9 mouse cellular contexts compared by ENCODE assay signal in the genomic region with DNA sequence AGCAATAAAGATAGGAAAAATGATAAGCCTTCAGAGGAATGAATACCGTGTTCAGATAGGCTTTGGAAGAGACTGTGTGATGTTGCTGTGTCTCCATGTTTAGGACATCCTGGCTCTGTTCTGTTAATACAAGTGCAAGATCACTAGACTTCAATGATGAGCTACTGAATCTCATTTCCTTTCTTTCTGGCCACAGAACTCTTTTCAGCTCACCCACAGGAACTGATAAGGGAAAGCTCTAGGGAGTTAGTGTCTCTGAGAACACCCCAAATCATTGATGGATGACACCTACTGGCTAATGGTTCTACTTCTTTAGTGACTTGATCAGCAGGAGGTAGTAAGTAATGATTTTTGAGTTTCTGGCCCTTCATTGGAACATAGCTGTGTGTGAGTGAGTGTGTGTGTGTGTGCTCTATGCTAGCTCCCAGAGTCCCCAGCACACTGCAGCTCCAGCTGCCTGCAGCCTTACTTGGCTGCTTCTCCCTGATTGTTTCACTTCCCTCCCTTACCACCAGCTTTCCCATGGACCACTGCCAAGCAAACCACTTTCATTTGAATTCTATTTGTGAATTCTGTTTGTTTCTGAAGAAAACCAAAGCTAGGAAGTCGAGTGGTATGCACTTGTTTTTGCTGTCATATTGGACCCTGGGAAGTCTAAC. TPM values are rescaled to one million over a fixed set of nuclear protein-coding genes. Genes with fewer than 3 reads are reported as not detected.
A peak's percentile ranks its signal among the peaks of the same experiment; 100 is the strongest.
DNase-seq lines count a peak whose midpoint lies in the region; ATAC-seq lines count a peak whose summit lies in the region.
"Had no signal": no experiment of that assay in that cellular context is flagged by ENCODE, and none has a peak within 500 bp of the region (broad histone marks: within the 10 kb centered on the region; RNA-seq: fewer than 3 reads in every experiment).

No protein-coding gene starts in this region.

- no peak overlapping the region for H3K27ac ChIP-seq in forebrain, embryonic 13.5 days
- no peak overlapping the region for H3K27ac ChIP-seq in forebrain, embryonic 11.5 days (ENCODE audit: low read depth, low read length)
- H3K27ac ChIP-seq: macrophage had no signal

- no peak overlapping the region for H3K9ac ChIP-seq in forebrain, embryonic 13.5 days
- H3K9ac ChIP-seq in forebrain, embryonic 11.5 days (ENCODE audit: low read length), result no peak overlapping the region

- no peaks in the 10 kb centered on the region for H3K9me3 ChIP-seq in forebrain, embryonic 13.5 days (replicated peaks)
- no peaks in the 10 kb centered on the region for H3K9me3 ChIP-seq in forebrain, embryonic 11.5 days (ENCODE audit: control insufficient read depth, low read length)

- no peaks in the 10 kb centered on the region for H3K27me3 ChIP-seq in forebrain, embryonic 13.5 days
- H3K27me3 ChIP-seq in forebrain, embryonic 11.5 days (ENCODE audit: control insufficient read depth, insufficient read depth, low read length), result no peaks in the 10 kb centered on the region

- no peak overlapping the region for H3K4me2 ChIP-seq in forebrain, embryonic 13.5 days
- no peak overlapping the region for H3K4me2 ChIP-seq in forebrain, embryonic 11.5 days (ENCODE audit: low read depth, low read length, severe bottlenecking)

- no peak for DNase-seq in forebrain, embryonic 11.5 days (ENCODE audit: low spot score)
- peak; percentile 54 for DNase-seq in 3T3-L1 (ENCODE audit: low read depth, low spot score)
- peak; percentile 53 for DNase-seq in gastrocnemius, postnatal 10 days
- DNase-seq in kidney, postnatal 14 days, result peak; percentile 48
- peak; percentile 71 for DNase-seq in lung, postnatal 14 days
- no peak for DNase-seq in thymus, postnatal 10 days (ENCODE audit: low spot score in 2 of 2)
- no peak for DNase-seq in urinary bladder, postnatal 10 days (ENCODE audit: low spot score)

- WGBS in forebrain, embryonic 13.5 days, result 56% methylated on average over 2 of the region's 2 CpGs
- 77% methylated on average over 2 of the region's 2 CpGs for whole genome bisulfite sequencing in forebrain, embryonic 11.5 days

- H3K4me3 ChIP-seq in forebrain, embryonic 13.5 days, result no peak overlapping the region
- H3K4me3 ChIP-seq in forebrain, embryonic 11.5 days (ENCODE audit: low read depth, low read length), result no peak overlapping the region

- peaks cover 7% of the 10 kb centered on the region; the same call in 1 of the 2 replicates for H3K4me1 ChIP-seq in forebrain, embryonic 13.5 days
- H3K4me1 ChIP-seq in forebrain, embryonic 11.5 days (replicated peaks; ENCODE audit: control insufficient read depth, insufficient read depth, low read length), result no peaks in the 10 kb centered on the region

- peak; percentile 89 for ATAC-seq in forebrain, embryonic 13.5 days
- ATAC-seq in forebrain, embryonic 11.5 days (replicated peaks; ENCODE audit: low FRiP score), result no peak

- H3K36me3 ChIP-seq in forebrain, embryonic 13.5 days (ENCODE audit: poor library complexity, severe bottlenecking), result no peaks in the 10 kb centered on the region
- H3K36me3 ChIP-seq in forebrain, embryonic 11.5 days (ENCODE audit: control insufficient read depth, insufficient read depth, low read length), result no peaks in the 10 kb centered on the region

RNA-seq across cellular contexts. Expression of a gene that starts 10.6 kb away (rescaled TPM):
- polyA plus RNA-seq in forebrain, embryonic 13.5 days (2015; fragmentation: Nextera tagmentation; extraction: Ambion mirVana), result 15.9 and 19.9 TPM in 2 replicates
- polyA plus RNA-seq in forebrain, embryonic 11.5 days (2014; fragmentation: Nextera tagmentation; extraction: Ambion mirVana), result 14.4 and 14.9 TPM in 2 replicates
- total RNA-seq in gastrocnemius, postnatal 10 days (2021), result 10 to 100 TPM; 21.1 to 21.5 TPM

Comparison
In these comparisons a context has a peak if more than half of its experiments do, and no peak if none do; other contexts are left out.
1. DNase-seq: peak in 3T3-L1 (single experiment), gastrocnemius, postnatal 10 days (single experiment), kidney, postnatal 14 days (single experiment) and lung, postnatal 14 days (single experiment); none in forebrain, embryonic 11.5 days (single experiment), thymus, postnatal 10 days (0 of 2) and urinary bladder, postnatal 10 days (single experiment).